Mouse (Mus musculus): ENCODE measurements around the gene Gm21987. TPM values are rescaled to one million over a fixed set of nuclear protein-coding genes. Genes with fewer than 3 reads are reported as not detected.
A peak's percentile ranks its signal among the peaks of the same experiment; 100 is the strongest.
"Not testable (repeated sequence)": the region's sequence is repeated elsewhere in the genome, so short reads cannot be mapped to it uniquely, and the experiment has no call there.

Gm21987 gene
- total RNA-seq (2021), result not detected
- long read RNA-seq, experiment 1, result 0 reads
- long read RNA-seq, experiment 2, result 0 reads

- DNase-seq (ENCODE audit: low spot score in 2 of 2), result peak; percentile 79 to 92
Observed at GRCm38 (mm10) chr16:38346529-38347325, at the start of gene Gm21987, which contains the start of gene Cox17. Gene Gm21987 (plus strand): TSS chr16:38347040. Gene Cox17 (plus strand): TSS chr16:38346991.

- no peak for DNase-seq (ENCODE audit: low spot score in 2 of 2)
Observed at GRCm38 (mm10) chr16:38298410-38298809, 48.4 kb upstream of the Gm21987 start.

- DNase-seq (ENCODE audit: low spot score in 2 of 2), result no peak
Observed at GRCm38 (mm10) chr16:38302367-38302766, 44.5 kb upstream of the Gm21987 start.

DNA sequence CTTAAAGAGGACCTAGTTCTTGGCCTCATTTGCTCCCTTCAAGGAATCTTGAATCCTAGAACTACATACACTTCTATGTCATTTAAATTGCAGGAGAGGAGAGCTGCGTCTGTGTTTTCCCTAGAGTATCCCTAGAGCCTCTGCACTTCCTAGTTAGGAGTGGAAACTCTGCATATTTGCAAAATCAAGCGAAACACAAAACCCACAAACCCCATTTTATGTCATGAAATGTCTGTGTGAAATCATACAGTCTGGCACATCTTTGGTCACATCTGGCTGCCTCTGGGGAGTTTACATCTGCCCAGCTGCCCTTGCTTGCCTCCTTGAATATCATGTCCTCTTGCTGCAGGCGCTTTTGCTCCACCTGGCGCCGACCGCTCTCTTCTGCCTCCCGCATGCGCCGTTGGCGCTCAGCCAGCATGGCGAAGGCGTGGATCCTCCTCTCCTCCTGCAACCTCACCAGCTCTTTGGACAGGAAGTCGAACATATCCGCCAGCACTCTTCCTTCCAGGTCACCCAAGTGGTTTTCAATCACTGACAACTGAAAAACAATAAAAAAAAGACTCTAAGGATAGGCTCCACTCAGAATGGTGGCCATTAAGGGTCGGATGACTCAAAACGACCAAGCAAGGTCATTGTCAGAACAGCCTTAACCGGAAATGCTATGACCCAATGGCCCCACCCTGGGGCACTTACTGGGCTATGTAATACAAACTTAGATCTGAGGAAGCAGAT lies 42.2 kb upstream of the Gm21987 start:
- DNase-seq (ENCODE audit: low spot score in 2 of 2), result peak in 1 of 2 experiments; percentile 24

- peak in 1 of 2 experiments; percentile 25 for DNase-seq (ENCODE audit: low spot score in 2 of 2)
Observed at GRCm38 (mm10) chr16:38306571-38307220, 40.1 kb upstream of the Gm21987 start.

DNA sequence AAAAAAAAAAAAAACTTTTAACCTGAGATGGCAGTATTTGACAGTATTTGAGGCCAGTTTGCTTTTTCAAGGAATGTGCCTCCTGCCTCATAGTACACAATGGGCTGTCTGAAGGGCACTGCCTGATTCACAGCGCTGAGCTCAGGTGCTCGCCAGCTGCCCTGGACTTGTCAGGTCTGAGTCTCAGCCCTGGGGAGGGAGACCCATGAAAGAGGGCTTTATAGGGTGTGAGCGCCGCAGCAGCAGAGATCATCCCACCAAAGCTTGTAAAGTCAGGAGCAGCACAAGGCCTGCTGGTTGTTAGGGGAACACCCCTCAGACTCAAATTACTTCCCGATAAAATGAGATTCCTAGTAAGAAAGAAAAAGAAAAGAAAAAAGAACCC lies 39.6 kb upstream of the Gm21987 start:
- DNase-seq (ENCODE audit: low spot score in 2 of 2), result no peak

DNA sequence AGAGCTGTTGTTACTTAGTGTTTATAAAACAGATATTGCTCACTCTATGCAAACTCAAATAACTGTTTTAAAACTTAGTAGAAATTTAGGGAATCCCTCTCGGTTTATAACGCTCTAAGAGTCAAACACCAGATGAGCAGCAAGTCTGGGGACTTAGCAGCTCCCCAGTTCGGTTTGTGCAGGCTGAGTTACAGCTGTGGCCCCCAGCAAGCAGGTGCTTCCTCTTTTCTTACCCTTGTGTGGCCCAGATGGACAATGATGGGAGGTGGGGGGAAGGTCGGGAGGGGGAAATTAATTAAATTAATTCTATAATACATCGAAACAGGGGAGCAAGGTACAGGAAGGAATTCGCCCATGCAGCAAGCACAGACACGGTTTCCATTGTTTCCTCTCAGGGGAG lies 39.2 kb upstream of the Gm21987 start:
- DNase-seq (ENCODE audit: low spot score in 2 of 2), result no peak

DNA sequence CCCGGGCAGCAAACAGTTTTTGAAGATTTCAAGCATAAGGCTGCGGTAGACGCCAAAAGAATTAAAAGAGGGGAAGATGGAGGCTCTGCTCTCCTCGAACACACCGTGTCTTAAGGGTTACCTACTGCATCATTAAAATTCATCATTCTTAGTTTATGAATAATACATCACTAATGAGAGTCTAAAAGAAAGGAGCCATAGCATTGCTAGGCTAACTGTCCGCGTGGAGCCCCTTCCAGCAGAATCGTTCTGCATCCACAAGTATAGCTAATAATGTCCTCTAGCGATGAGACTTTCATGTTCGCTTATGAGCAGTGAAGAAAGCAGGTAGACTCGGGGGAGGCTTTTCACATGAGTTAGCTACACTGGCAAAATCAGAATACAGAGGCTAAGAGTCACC lies 38.6 kb upstream of the Gm21987 start:
- no peak for DNase-seq (ENCODE audit: low spot score in 2 of 2)

DNA sequence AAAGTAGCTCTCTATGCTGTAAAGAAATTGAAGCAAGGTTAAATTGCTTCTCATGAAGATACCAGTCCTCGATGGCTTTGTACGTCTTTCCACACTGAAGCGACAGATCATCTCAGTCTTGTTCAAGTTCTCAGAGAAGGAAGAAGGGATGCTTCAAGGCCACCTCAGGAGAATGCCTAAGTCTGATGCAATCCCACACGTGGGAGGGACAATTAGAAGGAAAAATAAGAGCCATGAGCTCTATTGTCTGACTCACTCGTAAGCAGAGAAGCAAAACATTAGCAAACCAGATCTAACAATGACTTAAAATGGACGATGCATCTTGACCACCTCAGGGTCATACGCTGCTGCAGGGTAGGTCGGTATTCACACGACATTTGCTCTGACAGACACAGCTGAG lies 28.3 kb upstream of the Gm21987 start:
- no peak for DNase-seq (ENCODE audit: low spot score in 2 of 2)

DNA sequence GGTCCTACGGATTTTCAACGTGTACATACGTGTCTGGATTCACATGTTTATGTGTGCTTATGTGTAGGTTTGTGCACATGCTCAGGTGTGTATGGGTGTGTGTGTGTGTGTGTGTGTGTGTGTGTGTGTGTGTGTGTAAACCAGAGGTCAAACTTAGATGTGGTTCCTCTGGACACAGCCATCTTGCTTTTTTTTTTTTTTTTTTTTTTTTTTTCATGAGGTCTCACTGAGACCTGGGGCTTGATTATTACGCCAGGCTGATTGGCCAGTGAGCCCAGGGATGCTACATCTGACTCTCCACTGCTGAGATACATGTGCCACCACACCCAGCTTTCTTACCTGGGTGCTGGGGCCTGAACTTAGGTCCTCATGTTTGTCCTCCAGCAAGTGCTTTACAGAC lies 27.8 kb upstream of the Gm21987 start:
- DNase-seq (ENCODE audit: low spot score in 2 of 2), result no peak

DNA sequence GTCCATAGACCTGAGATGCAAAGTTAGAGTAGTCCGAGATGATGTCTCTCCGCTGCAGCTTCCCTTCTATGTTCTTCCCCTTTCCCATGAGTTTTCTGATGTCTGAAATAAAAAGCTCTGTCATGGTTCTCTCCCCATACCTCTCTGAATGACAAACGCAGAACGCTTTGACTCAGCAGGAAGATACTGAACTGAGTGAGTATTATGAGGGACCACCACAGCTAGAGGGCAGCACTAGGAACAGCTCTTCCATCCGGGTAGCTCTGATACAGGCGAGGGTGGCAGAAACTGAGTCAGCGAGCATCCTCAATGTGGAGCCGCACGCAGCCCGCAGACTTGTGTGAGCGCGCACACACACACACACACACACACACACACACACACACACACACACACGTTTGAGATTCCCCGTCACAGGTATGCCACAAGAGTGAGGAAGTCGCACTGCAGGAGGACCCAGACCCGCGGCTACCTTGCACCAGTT lies 25.3 kb upstream of the Gm21987 start:
- DNase-seq (ENCODE audit: low spot score in 2 of 2), result peak in 1 of 2 experiments; percentile 22

DNA sequence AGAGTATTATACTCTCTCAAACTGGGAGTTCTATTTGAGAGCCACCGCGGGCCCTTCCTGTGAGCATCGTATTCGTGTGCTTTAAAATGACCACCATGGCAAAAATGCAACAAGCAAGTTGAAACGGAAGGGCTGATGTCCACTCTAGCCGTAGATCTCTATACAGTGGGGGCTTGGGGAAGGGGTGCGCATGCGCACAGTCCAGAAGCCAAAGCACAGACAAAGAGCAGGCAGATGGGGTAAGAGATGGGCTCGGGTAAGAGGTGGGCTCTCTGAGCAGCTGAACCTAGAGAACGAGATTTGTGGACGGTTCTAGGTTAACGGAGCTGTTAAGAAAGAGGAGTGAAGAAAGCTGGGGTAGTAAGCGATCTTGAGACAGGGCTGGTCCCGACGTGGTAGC lies 22.5 kb upstream of the Gm21987 start:
- no peak for DNase-seq (ENCODE audit: low spot score in 2 of 2)

GRCm38 (mm10) chr16:38326778-38327397 lies 20.0 kb upstream of the Gm21987 start:
- DNase-seq (ENCODE audit: low spot score in 2 of 2), result no peak

DNA sequence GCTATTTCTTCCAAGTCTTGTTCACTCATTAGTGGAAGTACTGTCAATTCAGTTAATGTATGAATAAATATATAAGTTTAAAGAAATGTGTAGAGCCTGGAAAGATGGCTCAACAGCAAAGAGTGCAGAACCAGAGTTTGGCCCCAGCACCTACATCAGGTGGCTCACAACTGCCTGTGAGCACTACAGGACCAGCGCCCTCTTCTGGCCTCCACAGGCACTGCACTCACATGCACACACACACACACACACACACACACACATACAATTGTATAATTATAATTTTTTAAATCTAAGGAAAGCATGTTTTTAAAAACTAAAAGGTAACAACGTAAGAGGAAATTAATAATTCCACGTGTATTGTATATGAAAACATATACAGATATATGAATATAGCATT lies 17.5 kb upstream of the Gm21987 start:
- no peak for DNase-seq (ENCODE audit: low spot score in 2 of 2)

DNA sequence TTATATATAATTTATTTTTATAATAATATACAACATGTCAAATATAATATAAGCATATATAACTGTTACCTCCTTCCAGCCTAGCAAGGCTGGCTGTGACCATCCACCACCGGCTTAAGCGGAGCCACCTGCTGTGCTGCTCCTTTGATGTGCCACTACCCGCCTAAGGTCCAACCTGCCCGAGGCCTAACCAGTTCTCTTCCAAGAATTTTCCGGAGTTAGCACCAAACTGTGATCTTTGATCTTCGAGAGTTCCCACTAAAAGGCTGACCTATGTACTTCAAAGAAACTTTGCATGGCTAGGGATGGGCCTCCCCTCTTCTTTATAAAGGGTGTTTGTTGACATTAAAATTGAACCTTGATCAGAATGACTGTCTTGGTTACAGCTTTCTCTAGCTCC lies 12.4 kb upstream of the Gm21987 start:
- DNase-seq (ENCODE audit: low spot score in 2 of 2), result no peak

GRCm38 (mm10) chr16:38338077-38338476 lies 8.8 kb upstream of the Gm21987 start:
- DNase-seq (ENCODE audit: low spot score in 2 of 2), result not testable (repeated sequence)

DNA sequence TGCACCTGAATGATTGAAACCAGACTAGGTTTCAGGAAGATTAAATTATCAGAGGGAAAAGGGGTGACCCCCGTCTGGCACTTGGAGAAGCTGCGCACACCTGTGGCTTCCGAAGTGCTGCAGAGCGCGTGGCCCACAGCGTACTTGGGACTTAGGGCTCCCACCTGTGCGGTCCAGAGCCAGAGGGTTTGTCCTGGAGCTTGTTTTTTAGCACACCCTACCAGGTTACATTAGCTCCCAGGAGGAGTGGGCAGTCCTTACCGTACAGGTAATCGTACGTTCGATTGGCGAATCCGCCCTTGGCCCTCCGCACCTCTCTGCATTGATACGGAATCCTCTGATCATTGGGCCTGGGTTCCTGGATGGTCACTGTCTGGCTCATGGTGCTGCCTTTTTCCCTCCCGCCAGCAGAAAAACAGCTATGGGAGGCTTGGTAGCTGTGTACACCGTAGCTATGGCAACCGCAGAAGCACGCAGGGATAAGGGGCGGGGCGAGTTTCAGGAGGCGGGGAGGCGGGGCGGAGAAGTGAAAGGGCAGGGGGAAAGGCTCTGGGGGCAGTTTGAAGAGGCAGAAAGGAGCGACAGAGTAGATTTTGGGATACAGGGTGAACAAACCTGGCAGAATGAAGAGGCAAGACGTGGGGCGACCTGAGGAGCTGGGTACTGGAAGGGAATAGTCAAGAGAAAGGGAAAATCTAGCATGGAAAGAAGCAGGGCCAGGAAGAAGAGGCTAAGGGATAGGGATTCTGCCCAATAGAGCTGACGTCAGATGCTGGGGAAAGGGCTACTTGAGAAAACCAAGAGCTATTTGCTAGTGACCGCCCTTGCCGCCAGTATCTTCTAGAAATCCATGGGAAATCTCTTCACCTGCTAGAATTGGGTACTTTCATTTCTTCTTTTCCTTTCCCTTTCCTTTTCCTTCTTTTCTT lies 5.2 kb upstream of the Gm21987 start, which contains the start of gene Maats1:
Maats1 (minus strand) TSS at position 748 of the 929 bp plus-strand sequence.
- peak; percentile 64 to 84 for DNase-seq (ENCODE audit: low spot score in 2 of 2)

- no peak for DNase-seq (ENCODE audit: low spot score in 2 of 2)
Observed at GRCm38 (mm10) chr16:38344941-38345725, 1.7 kb upstream of the Gm21987 start.

- DNase-seq (ENCODE audit: low spot score in 2 of 2), result no peak
Observed at GRCm38 (mm10) chr16:38347588-38347987, 748 bp downstream of the Gm21987 start.
